Mouse (Mus musculus) megakaryocyte, embryonic 14.5 days (primary cell): ENCODE measurements around the gene Apof.

Experiments used
- FLI1 ChIP-seq: IDR thresholded peaks from 2 replicates; pipeline ENCODE4 v1.6.1; 2012; ENCODE audit warnings: low read length, inconsistent platforms, mixed read lengths
- GATA1 ChIP-seq: IDR thresholded peaks from 3 replicates; pipeline ENCODE4 v1.6.1; 2012; ENCODE audit warnings: mixed read lengths, low read length, inconsistent platforms, borderline replicate concordance

GRCm38 (mm10) chr10:128225538-128225937 lies 42.9 kb upstream of the Apof start, which contains the start of gene Mip:
- TF ChIP-seq GATA1, result no peak
- TF ChIP-seq FLI1, result no peak
